Mouse (Mus musculus): ENCODE results near the gene Ptchd4. TPM values are rescaled to one million over a fixed set of nuclear protein-coding genes. Genes with fewer than 3 reads are reported as not detected.

Gene Ptchd4
- polyA plus RNA-seq (2017; shearing (Covaris generic)), result under 1 TPM in 1 of 2 experiments, not detected in 1; 0.26 TPM

GRCm38 (mm10) chr17:42315669-42316611, at the start of gene Ptchd4:
TSS of gene Ptchd4 (plus strand) at chr17:42315947.
- ATAC-seq, result no peak

DNA sequence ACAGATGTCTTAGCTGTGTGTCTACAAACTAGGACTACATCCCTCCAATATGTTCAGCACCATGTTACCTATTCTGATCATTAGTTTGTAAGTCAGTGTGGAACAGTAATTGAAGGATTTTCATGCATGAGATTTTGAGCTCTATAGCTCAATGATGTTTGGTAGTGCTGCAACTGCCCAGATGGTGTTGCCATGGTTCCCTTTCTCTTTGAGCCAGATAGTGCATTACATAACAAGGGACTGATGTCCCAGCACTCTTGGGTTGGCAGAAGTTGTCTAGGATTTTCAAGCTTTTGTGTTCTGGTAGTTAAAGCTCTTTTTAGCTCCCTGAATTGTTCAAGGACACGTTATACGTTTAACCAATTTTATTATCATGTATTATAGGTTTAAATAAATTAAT, 38.9 kb upstream of the Ptchd4 start:
- no peak for ATAC-seq

GRCm38 (mm10) chr17:42284391-42284790, 31.4 kb upstream of the Ptchd4 start:
- no peak for ATAC-seq

DNA sequence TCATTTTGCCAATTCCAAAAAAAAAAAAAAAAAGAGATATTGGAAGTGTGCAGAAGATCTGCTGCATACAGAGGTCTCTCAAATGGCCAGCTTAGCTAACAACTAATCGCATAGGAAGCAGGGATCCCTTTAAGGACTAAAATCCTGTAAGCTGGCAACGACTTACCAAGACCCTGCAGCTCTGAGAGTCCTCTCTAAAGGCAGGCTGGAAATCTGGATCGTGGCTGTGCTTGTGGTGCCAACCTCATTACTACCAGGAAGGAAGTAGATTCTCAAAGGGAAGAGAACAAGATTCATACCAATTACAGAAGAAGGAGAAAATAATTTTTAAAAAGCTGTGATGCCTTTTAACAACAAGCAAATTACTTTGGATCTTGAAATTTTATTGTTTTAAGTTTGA, 29.5 kb upstream of the Ptchd4 start:
- no peak for ATAC-seq

- no peak for ATAC-seq
These were observed 25.4 kb upstream of the Ptchd4 start for GRCm38 (mm10) chr17:42290341-42290740.

GRCm38 (mm10) chr17:42291793-42292192, 24.0 kb upstream of the Ptchd4 start:
- no peak for ATAC-seq

- no peak for ATAC-seq
These were observed 17.8 kb upstream of the Ptchd4 start for GRCm38 (mm10) chr17:42297986-42298385.

DNA sequence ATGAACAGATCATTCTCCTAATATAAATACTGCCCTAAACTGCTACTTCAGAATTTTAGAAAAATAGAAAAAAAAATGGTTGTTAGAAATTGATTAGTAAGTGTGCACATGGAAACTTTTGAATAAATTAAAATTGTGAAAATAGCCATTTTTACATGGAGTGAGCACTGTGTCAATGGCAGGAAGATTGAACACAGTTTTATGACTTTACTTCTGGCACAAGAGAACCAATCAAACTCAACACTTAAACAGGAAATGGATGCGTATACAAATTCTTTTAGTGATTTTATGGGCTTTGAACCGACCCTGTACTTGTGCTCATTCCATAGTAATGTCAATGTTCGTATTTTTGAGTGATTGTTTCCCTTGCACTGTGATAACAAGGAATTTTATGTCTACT, 16.1 kb upstream of the Ptchd4 start:
- ATAC-seq, result no peak

DNA sequence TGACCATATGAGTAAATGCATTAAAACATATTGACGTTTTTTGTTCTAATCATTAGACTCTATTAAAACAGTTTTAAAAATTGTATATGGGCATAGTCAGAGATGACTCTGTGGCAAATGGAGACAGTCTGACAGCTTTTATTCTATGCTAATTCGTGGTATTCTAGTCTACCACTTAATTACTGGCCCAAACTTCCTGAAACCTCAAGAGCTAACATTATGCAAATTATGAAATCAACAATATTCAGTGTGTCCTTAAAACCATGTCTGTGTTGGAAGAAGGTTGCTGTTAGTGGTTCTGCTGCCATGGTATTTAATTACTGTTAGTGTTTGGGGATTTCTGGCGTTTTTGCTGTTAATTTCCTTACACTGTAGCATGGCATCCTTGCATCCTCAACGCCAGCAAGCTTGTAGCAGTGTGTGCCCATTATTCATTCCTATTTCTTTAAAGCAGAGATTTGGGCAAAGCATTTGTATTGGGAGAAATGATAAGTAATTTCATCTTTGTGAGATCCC, 12.6 kb upstream of the Ptchd4 start:
- no peak for ATAC-seq

- no peak for ATAC-seq
These were observed 11.5 kb upstream of the Ptchd4 start for GRCm38 (mm10) chr17:42304262-42304661.

GRCm38 (mm10) chr17:42307001-42307400, 8.7 kb upstream of the Ptchd4 start:
- no peak for ATAC-seq

GRCm38 (mm10) chr17:42310136-42310535, 5.6 kb upstream of the Ptchd4 start:
- ATAC-seq, result no peak

- ATAC-seq, result no peak
These were observed 850 bp downstream of the Ptchd4 start for GRCm38 (mm10) chr17:42316612-42316982.

DNA sequence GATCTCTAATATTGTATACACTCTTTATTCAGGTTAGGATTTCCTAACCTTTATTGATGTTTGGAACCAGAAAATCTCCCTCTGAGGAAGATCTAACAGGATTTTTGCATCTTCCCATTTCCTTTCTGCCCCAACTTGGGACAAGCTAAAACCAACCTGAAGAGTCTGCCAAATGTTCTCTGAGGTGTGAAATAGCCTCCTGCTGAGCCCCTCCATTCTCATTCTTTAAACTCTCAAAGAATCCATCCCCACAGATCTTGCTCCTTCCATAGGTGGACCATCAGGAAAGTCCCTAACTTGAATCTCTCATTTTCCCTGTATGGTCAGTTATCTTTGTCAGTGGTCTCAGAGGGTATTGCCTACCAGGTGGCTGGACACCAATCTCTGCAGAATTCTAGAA, 20.0 kb downstream of the Ptchd4 start:
- ATAC-seq, result no peak

GRCm38 (mm10) chr17:42336571-42336970, 20.8 kb downstream of the Ptchd4 start:
- ATAC-seq, result no peak

GRCm38 (mm10) chr17:42346027-42346426, 30.3 kb downstream of the Ptchd4 start:
- no peak for ATAC-seq

DNA sequence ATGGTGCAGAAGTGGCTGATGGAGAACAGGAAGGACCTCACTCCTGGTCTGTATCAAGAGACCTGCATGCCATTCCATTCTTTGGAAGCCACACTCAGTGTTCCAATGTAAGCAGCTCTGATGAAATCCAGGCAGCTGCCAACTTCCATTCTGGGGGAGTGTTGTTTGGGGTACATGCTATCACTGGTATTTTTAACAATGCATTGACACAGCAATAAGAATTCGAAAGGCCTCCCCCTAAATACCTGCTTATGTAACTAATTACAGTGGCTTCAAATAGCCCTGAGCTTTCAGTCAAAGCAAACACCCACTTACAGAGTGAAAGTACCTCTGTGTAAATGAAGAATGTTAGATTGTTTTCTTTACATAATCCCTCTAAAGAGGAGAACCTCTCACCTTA, 42.7 kb downstream of the Ptchd4 start:
- ATAC-seq, result no peak

DNA sequence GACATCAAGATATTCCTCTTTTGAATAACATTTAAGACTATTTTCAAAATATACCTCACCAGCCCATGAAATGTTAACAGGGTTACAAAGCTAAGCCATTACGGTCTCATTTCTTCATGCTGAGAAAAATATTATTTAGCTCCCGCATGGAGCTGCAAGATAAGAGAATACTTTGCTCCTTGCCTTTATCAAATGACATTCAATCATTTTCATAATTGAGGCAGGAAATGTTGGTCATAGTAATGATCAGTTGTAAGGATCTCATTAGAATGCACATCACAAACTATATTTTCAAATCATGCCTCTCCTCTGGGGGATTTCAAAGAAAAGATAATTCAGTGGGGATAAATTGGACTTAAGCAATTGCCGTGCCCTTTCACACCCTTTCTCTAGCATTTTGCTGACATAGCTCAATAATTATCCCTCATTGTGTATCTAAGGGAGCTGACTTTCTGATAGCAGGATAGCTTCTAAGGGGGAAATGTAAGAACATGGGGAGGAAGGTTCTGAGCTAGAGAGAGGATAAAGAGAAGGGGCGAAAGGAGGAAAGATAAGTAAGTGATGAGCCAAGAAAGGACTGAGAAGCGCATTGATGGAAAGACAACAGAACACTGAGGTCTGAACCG, 47.5 kb downstream of the Ptchd4 start:
- no peak for ATAC-seq

DNA sequence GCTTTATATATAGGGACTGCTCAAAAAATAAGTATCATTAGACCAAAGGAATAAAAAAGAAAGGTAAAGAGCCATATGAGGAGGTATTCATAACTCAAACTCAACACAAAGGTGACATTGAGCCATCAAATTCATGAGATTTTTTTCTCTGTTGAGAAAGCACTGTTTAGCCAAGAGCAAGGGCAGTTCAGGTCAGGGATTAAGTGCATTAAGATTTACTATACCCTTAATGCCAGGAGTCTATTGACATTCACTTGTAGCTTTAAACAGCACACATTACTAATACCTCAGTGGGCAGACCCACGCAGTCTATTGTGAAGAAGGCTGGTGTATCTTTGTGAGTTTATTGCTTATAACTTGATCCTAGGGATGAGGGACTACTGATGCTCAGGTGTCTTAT, 49.0 kb downstream of the Ptchd4 start:
- no peak for ATAC-seq

DNA sequence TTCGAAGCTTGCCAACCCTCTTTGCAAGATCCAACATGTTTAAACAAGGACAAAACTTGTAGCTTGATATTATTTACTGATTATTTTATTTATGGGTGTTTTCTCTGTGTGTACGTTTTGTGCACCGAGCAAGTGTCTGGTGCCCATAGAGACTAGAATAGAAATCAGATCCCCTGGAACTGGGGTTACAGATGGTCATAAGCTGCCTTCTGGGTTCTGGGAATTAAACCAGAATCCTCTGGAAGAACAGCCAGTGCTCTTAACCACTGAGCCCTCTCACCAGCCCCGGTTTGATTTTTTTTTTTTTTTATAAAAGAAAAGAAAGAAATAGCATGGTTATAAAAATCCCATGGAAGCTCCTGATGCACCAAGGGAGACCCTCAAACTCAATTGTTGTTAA, 59.1 kb downstream of the Ptchd4 start:
- no peak for ATAC-seq

DNA sequence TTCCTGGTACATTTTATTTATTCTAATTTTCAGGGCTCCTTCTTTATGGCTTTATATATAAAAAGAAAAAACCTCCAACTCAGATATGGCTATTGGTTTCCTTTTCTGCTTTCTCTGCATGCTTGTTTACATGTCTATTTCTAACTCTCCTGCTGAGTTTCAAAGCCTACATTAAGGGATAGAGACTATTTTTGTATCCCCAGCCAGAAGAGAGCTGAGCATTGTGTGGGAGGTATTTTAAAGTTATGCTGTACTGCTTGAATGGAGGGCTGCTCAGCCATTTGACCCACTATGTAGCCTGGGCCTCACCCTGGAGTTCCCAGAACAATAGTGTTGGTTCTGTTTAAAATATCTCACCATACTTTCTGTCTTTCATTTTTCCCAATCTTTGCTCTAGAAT, 77.3 kb downstream of the Ptchd4 start:
- ATAC-seq, result no peak

- no peak for ATAC-seq
These were observed 79.6 kb downstream of the Ptchd4 start for GRCm38 (mm10) chr17:42395299-42395698.

DNA sequence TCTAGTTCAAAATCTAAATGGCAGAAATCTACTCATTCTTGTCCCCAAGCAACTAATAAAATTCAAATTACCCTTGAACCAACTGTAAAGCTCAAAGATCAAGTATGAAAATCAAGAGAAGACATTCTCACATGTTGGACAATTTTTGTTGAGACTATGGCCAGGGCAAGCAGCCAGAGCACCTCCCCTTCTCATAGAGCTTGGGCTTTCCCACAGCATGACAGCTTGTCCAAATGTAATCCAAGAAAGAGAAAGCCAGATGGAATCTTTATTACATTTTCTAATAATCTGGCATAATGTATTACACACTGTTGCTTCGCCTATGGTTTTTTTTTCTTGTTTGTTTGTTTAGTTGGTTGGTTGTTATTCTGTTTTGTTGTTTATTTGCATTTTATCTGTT, 102.7 kb downstream of the Ptchd4 start:
- ATAC-seq, result no peak

- no peak for ATAC-seq
These were observed 112.2 kb downstream of the Ptchd4 start for GRCm38 (mm10) chr17:42427961-42428360.
